Mouse (Mus musculus) limb, embryonic 11.5 days (tissue): ENCODE measurements around the gene Gm9837. TPM values are rescaled to one million over a fixed set of nuclear protein-coding genes. Genes with fewer than 3 reads are reported as not detected.

Experiments used
- ATAC-seq: fragments of 200-750 bp; cut with Nextera tagmentation; 2 replicates; pipeline ENCODE4 v1.8.0; 2017; ENCODE audit warnings: low read depth; ENCODE audit not compliant: insufficient number of reproducible peaks, low FRiP score, low TSS enrichment
- DNase-seq: peaks from one replicate; pipeline ENCODE4 v3.0.0-alpha.2; 2015; ENCODE audit warnings: low spot score
- H3K27ac ChIP-seq: fragments of 300-500 bp; sonication (generic); replicated peaks from 2 replicates; pipeline ENCODE4 v1.5.1; 2014; ENCODE audit warnings: low read depth, mild to moderate bottlenecking, low read length
- H3K27me3 ChIP-seq: fragments of 300-500 bp; sonication (generic); 2 replicates; pipeline ENCODE4 v1.6.1; 2014; ENCODE audit warnings: mild to moderate bottlenecking, low read length, mixed read lengths; ENCODE audit not compliant: control insufficient read depth, insufficient read depth
- H3K36me3 ChIP-seq: fragments of 300-500 bp; sonication (generic); 2 replicates; pipeline ENCODE4 v1.6.1; 2014; ENCODE audit warnings: mild to moderate bottlenecking, low read length, moderate library complexity, mixed read lengths; ENCODE audit not compliant: control insufficient read depth, insufficient read depth
- H3K4me1 ChIP-seq: fragments of 300-500 bp; sonication (generic); 2 replicates; pipeline ENCODE4 v1.6.1; 2014; ENCODE audit warnings: low read length, mixed read lengths; ENCODE audit not compliant: control insufficient read depth, insufficient read depth
- H3K4me2 ChIP-seq: fragments of 300-500 bp; sonication (generic); 2 replicates; pipeline ENCODE4 v1.6.1; 2014; ENCODE audit warnings: low read depth, mild to moderate bottlenecking, moderate library complexity; ENCODE audit not compliant: severe bottlenecking
- H3K4me3 ChIP-seq: fragments of 300-500 bp; sonication (generic); 2 replicates; pipeline ENCODE4 v1.5.1; 2014; ENCODE audit warnings: low read depth, low read length
- H3K9ac ChIP-seq: fragments of 300-500 bp; sonication (generic); 2 replicates; pipeline ENCODE4 v1.6.1; 2014; ENCODE audit warnings: mild to moderate bottlenecking, low read length
- H3K9me3 ChIP-seq: fragments of 300-500 bp; sonication (generic); 2 replicates; pipeline ENCODE4 v1.6.1; 2016; ENCODE audit warnings: low read length; ENCODE audit not compliant: control insufficient read depth
- WGBS: fragments of 180-500 bp; shearing (Covaris S2); extraction: QIAGEN DNeasy Blood & Tissue Kit; methylation state at CpG from one replicate; pipeline ENCODE4 v1.1.7; 2014; 5-methylcytosine and 5-hydroxymethylcytosine counted together
- polyA plus RNA-seq: library from polyadenylated mRNA; unstranded; fragments of >200 nt; fragmentation: Nextera tagmentation; extraction: Ambion mirVana; gene quantifications from 2 replicates; pipeline ENCODE4 v1.2.1, GENCODE M21; 2014

Gm9837 gene
- polyA plus RNA-seq, 1 experiment from 2014 or later, result not detected

- Histone ChIP-seq H3K4me2 (peak overlapping the region; percentile 42; the same call in 1 of the 2 replicates), H3K9ac (no peak overlapping the region), H3K4me1 (peaks cover 6% of the 10 kb centered on the region; the same call in 1 of the 2 replicates), H3K9me3 (no peaks in the 10 kb centered on the region), H3K4me3 (no peak overlapping the region), H3K36me3 (no peaks in the 10 kb centered on the region), H3K27me3 (peaks cover 29% of the 10 kb centered on the region), H3K27ac (peak overlapping the region; percentile 61; the same call in 1 of the 2 replicates)
- no peak for DNase-seq
- 41% methylated on average over 16 of the region's 16 CpGs for WGBS
- ATAC-seq, result peak; percentile 18; the same call in 1 of the 2 replicates
These were observed 848 bp downstream of the Gm9837 start for GRCm38 (mm10) chr11:53469294-53469967.

- peak overlapping the region; percentile 20; the same call in 1 of the 2 replicates for H3K4me3 ChIP-seq
- H3K9me3 ChIP-seq, result no peaks in the 10 kb centered on the region
- WGBS, result 5% methylated on average over 40 of the region's 40 CpGs
- DNase-seq (peak; percentile 92), ATAC-seq (0 out of 2 replicates have a peak, but pooled peaks have one; percentile 14)
- H3K4me1 ChIP-seq, result peaks cover 10% of the 10 kb centered on the region
- peak overlapping the region; percentile 52 for H3K9ac ChIP-seq
- H3K27me3 ChIP-seq, result peaks cover 49% of the 10 kb centered on the region
- peak overlapping the region; percentile 43 for H3K4me2 ChIP-seq
- H3K27ac ChIP-seq, result no peak overlapping the region
- no peaks in the 10 kb centered on the region for H3K36me3 ChIP-seq
These were observed 3.9 kb downstream of the Gm9837 start for GRCm38 (mm10) chr11:53466231-53466971.

- 6% methylated on average over 50 of the region's 55 CpGs for WGBS
- Histone ChIP-seq H3K9ac (peak overlapping the region; percentile 49; the same call in 1 of the 2 replicates), H3K27me3 (peaks cover 40% of the 10 kb centered on the region), H3K4me1 (peaks cover 4% of the 10 kb centered on the region), H3K4me2 (peak overlapping the region; percentile 66), H3K36me3 (no peaks in the 10 kb centered on the region), H3K4me3 (peak overlapping the region; percentile 31), H3K27ac (no peak overlapping the region), H3K9me3 (no peaks in the 10 kb centered on the region)
- DNase-seq (peak; percentile 63), ATAC-seq (peak; percentile 37; the same call in 1 of the 2 replicates)
These were observed 6.5 kb downstream of the Gm9837 start for GRCm38 (mm10) chr11:53463551-53464424.

GRCm38 (mm10) chr11:53461727-53462126, 8.6 kb downstream of the Gm9837 start:
- H3K27me3 ChIP-seq, result peaks cover 42% of the 10 kb centered on the region
- peaks cover 4% of the 10 kb centered on the region for H3K4me1 ChIP-seq
- no peak overlapping the region for H3K4me3 ChIP-seq
- H3K36me3 ChIP-seq, result no peaks in the 10 kb centered on the region
- no peak for ATAC-seq
- no peaks in the 10 kb centered on the region for H3K9me3 ChIP-seq
- no peak for DNase-seq
- WGBS, result 30% methylated on average over 5 of the region's 5 CpGs
- no peak overlapping the region for H3K9ac ChIP-seq
- H3K27ac ChIP-seq, result no peak overlapping the region
- H3K4me2 ChIP-seq, result no peak overlapping the region

GRCm38 (mm10) chr11:53460192-53460591, 10.1 kb downstream of the Gm9837 start:
- H3K9me3 ChIP-seq, result no peaks in the 10 kb centered on the region
- H3K4me1 ChIP-seq, result peaks cover 4% of the 10 kb centered on the region
- H3K36me3 ChIP-seq, result no peaks in the 10 kb centered on the region
- ATAC-seq (no peak), DNase-seq (no peak)
- H3K4me3 ChIP-seq, result no peak overlapping the region
- WGBS, result 87% methylated on average over 3 of the region's 3 CpGs
- peaks cover 34% of the 10 kb centered on the region for H3K27me3 ChIP-seq
- no peak overlapping the region for H3K27ac ChIP-seq
- H3K9ac ChIP-seq, result no peak overlapping the region
- H3K4me2 ChIP-seq, result no peak overlapping the region

- ATAC-seq, result no peak
- Histone ChIP-seq H3K27ac (no peak overlapping the region), H3K4me3 (no peak overlapping the region), H3K9ac (no peak overlapping the region), H3K9me3 (no peaks in the 10 kb centered on the region), H3K27me3 (peaks cover 22% of the 10 kb centered on the region), H3K4me1 (peaks cover 4% of the 10 kb centered on the region), H3K36me3 (no peaks in the 10 kb centered on the region), H3K4me2 (no peak overlapping the region)
- DNase-seq, result no peak
- 64% methylated on average over 3 of the region's 3 CpGs for WGBS
These were observed 11.3 kb downstream of the Gm9837 start for GRCm38 (mm10) chr11:53458996-53459395.

- Histone ChIP-seq H3K9ac (peak overlapping the region; percentile 68), H3K27ac (no peak overlapping the region), H3K27me3 (peaks cover 7% of the 10 kb centered on the region; the same call in 1 of the 2 replicates), H3K4me3 (peak overlapping the region; percentile 54), H3K9me3 (no peaks in the 10 kb centered on the region), H3K4me2 (peak overlapping the region; percentile 82), H3K4me1 (no peaks in the 10 kb centered on the region), H3K36me3 (no peaks in the 10 kb centered on the region)
- ATAC-seq (peak; percentile 27; the same call in 1 of the 2 replicates), DNase-seq (peak; percentile 55)
- WGBS, result 2% methylated on average over 29 of the region's 29 CpGs
These were observed 12.8 kb downstream of the Gm9837 start for GRCm38 (mm10) chr11:53457372-53457954.
